Mouse (Mus musculus): ENCODE data around the gene Lrrc1. TPM values are rescaled to one million over a fixed set of nuclear protein-coding genes. Genes with fewer than 3 reads are reported as not detected.
"Not testable (repeated sequence)": the region's sequence is repeated elsewhere in the genome, so short reads cannot be mapped to it uniquely, and the experiment has no call there.

Lrrc1 gene
- 1 to 10 TPM; 2.2 to 3.6 TPM for polyA plus RNA-seq (2017; shearing (Covaris generic))

DNA sequence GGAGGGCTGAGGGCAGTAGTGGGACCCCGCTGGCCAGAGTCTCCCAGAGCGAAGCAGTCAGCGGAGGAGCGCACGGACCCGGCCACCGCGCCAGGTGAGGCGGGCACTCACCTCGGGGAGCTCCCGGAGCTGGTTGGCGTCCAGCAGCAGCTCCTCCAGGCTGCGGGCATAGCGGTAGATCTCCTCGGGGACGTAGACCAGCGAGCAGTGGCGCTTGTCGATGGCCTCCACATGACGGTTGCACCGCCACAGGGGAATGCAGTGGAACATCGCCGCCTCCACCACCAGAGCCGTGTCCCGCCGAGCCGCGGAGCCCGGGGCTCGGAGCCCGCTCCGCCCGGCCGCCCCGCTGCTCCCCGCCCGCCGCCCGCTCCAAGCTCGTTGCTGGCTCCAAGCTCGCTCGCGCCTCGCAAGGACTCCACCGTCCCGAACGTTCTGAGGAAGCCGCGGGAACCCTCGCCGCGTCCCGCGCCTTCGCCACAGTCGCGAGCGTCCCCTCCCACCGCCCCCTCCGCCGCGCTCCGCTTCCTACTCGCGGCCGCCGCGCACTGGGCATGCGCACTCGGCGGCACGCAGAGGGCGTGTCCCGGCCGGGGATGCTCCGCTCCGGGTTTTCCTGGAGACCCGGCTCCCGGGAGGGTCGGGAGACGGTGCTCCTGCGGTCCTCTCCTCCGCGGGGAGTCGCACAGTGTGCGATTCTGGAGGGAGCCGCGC, at the start of gene Lrrc1:
Lrrc1 (minus strand) TSS at position 517 of the 714 bp plus-strand sequence.
- peak; percentile 64 for ATAC-seq

- no peak for ATAC-seq
Observed at GRCm38 (mm10) chr9:77592423-77592822, 47.8 kb upstream of the Lrrc1 start.

GRCm38 (mm10) chr9:77589496-77589895, 44.8 kb upstream of the Lrrc1 start:
- ATAC-seq: no peak

GRCm38 (mm10) chr9:77587616-77588015, 42.9 kb upstream of the Lrrc1 start:
- ATAC-seq: no peak

DNA sequence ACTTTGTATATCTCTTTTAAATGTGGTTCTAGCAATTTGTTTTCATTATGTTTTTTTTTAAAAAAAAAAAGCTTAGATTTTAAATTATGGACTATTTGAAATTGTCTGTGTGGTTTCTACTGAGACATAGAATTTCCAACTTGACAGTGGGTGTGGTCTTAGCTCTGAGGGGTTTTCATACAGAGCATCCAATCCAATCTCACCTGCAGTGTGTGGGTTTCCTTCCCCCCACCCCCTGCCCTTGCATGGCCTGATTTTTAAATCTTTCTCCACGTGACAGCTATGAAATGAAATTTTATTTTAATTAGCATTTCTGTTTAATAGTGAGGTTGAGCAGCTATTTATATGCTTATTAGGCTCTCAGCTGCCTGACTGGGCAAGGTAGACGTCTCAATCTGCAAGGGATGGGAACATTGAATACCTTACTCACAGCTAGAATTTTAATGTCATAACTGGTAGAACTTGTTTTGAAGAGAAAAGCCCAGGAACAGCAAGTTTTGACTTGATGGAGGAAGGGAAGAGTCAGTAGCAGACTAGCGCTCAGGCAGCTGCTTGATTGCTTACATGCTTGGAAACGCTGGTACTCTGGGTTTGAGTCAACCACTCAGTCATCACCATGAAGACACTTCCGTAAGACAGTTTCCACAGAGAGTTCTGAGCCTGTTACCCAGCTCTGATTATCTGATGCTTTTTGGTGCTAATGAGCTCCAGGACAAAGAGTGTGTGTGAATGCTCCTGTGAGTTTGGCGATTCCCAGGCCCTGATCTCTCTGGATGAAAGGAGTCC, 42.3 kb upstream of the Lrrc1 start:
- peak; percentile 32 for ATAC-seq

GRCm38 (mm10) chr9:77584746-77585145, 40.1 kb upstream of the Lrrc1 start:
- ATAC-seq: no peak

DNA sequence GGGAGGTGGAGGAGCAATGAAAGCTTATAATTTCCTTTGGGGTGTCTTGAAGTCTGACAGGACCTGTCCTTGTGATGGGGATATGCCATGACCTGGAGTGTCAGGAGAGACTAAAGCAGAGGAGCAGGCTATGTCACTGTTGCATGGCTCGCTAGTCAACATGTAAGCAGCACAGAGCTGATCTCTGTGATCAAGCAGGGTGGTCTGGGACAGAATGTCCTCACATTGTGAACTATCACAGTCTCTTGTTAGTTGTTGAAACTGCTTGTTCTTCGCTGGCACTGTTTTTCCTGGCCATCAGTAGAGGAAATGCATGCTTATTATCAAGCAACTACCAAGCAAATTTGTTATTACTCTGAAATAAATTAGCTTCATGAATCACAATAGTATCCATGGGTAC, 38.6 kb upstream of the Lrrc1 start:
- no peak for ATAC-seq

GRCm38 (mm10) chr9:77579827-77580226, 35.2 kb upstream of the Lrrc1 start:
- no peak for ATAC-seq

- no peak for ATAC-seq
Observed at GRCm38 (mm10) chr9:77577931-77578330, 33.3 kb upstream of the Lrrc1 start.

- ATAC-seq: no peak
Observed at GRCm38 (mm10) chr9:77577409-77577808, 32.7 kb upstream of the Lrrc1 start.

DNA sequence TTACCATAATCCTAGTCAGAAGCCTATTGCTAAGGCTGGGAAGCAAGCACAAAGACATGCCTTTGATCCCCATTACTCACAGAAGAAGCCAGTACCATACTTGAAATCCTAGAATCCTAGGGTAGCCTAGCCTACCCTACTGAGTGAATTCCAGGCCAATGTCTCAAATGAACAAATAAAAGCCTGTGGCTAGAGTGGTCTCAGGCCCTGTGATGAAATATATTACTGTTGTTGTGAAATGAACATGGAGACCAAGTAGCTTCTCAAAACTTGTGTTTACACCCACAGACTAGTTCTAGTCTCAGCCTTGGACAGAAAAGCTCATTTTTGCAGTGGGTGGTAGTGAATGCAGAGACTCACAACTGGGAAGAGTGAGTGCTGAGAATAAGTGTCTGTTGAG, 31.6 kb upstream of the Lrrc1 start:
- no peak for ATAC-seq

DNA sequence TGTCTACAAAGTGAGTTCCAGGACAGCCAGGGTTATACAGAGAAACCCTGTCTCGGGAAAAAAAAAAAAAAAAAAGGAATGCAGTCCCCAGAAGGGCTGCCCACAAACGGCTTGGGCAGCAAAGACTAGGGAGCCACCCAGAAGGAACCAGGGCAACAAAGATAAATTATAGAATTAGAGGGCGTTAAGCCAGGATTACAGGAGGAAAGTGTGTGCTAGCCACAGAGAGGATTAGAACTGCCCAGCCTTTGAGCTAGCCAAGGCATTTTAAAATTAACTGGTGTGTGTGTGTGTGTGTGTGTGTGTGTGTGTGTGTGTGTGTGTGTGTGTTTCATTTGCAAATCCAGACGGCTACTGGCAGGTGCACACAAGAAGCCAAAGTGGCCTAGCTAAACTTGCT, 30.3 kb upstream of the Lrrc1 start:
- not testable (repeated sequence) for ATAC-seq

DNA sequence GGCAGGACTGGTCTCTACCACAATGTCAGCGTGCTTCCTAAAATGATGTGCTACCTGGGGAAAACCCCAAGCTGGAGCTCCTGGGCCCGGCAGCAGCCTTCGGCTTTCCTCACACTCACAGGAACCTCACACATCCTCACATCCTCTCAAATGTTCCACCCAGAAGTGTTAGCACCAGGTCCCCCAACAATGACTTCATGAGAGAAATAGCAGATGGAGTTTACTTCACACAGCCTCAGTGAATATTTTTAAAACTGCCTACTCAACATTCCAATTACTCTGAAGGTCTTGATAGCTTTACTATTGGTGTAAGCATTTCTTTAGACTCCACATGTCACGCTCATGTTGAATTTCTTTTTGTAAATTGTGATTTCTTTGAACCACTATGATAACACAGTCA, 27.2 kb upstream of the Lrrc1 start:
- no peak for ATAC-seq

- no peak for ATAC-seq
Observed at GRCm38 (mm10) chr9:77568789-77569506, 24.3 kb upstream of the Lrrc1 start.

- ATAC-seq: no peak
Observed at GRCm38 (mm10) chr9:77561827-77562226, 17.2 kb upstream of the Lrrc1 start.

- no peak for ATAC-seq
Observed at GRCm38 (mm10) chr9:77557963-77558362, 13.3 kb upstream of the Lrrc1 start.

- ATAC-seq: no peak
Observed at GRCm38 (mm10) chr9:77557181-77557580, 12.5 kb upstream of the Lrrc1 start.

- ATAC-seq: no peak
Observed at GRCm38 (mm10) chr9:77556435-77556834, 11.8 kb upstream of the Lrrc1 start.

GRCm38 (mm10) chr9:77553465-77553864, 8.8 kb upstream of the Lrrc1 start:
- no peak for ATAC-seq

- ATAC-seq: no peak
Observed at GRCm38 (mm10) chr9:77551036-77551512, 6.4 kb upstream of the Lrrc1 start.

DNA sequence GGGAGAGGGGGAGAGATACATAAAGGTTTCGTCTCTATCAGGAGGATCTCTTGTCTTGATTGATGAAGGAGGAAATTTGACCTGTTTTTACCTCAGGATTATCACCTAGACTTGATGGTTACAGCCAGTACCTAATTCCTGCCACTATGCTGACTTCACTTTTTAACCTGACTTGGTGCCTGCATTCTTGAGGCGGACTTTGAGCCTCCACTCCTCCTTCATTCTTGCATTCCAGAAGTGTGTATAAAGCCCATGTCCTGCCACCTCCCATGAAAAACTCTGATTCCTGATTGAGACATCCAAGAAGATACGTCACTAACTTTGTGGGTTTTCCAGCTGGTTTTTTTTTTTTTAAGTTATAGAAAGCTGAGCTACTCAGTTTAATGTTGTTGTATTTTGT, 1.3 kb upstream of the Lrrc1 start:
- no peak for ATAC-seq

DNA sequence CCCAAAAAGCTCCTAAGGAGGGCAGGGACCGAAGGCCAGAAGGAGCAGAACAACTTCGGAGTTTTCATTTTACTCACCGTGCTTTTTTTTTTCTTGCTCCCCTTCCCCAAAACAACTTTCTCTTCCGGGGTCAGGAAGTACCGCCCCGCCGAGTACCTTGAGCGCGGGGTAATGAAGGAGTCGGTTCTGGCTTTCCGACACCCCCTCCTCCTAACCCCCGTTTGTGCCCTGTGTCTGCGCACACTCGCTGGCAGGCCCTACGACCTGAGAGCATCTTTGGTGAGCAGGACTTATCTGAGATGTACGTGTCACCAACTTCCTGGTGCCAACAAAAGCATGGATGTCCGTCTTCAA, 375 bp upstream of the Lrrc1 start:
- ATAC-seq: peak; percentile 47
